Mouse (Mus musculus): ENCODE measurements at regions not wholly inside any gene's neighbourhood (a gene's known extent, or its start where the extent isn't known, plus 50 kb on each side); places are given as distances from the start of the nearest gene placed in this dataset.

- TF ChIP-seq CTCF (IDR thresholded peaks at IDR 0.05; ENCODE audit: extremely low read depth, insufficient read length, insufficient replicate concordance, low read depth, low read length) (no peak), POLR2A (IDR thresholded peaks at IDR 0.05; ENCODE audit: low read depth, low read length) (no peak)
Observed at GRCm38 (mm10) chr1:119157171-119157700, 103.8 kb upstream of the Gli2 start.
